Mouse (Mus musculus) cerebellum, adult 11 months (tissue): ENCODE measurements at regions not wholly inside any gene's neighbourhood (a gene's known extent, or its start where the extent isn't known, plus 50 kb on each side); places are given as distances from the start of the nearest gene placed in this dataset.
"Not testable (repeated sequence)": the region's sequence is repeated elsewhere in the genome, so short reads cannot be mapped to it uniquely, and the experiment has no call there.

Experiments used
- DNase-seq: peaks from one replicate; pipeline ENCODE4 v3.0.0; 2022

- DNase-seq, result no peak
Measured at GRCm38 (mm10) chr10:120726369-120726768, 172.5 kb downstream of the Msrb3 start.

GRCm38 (mm10) chr10:120721956-120722532 lies 176.9 kb downstream of the Msrb3 start:
- no peak for DNase-seq

- no peak for DNase-seq
Measured at GRCm38 (mm10) chr10:120720981-120721380, 177.9 kb downstream of the Msrb3 start.

GRCm38 (mm10) chr10:120720061-120720460 lies 178.8 kb downstream of the Msrb3 start:
- no peak for DNase-seq

- no peak for DNase-seq
Measured at GRCm38 (mm10) chr10:120717159-120717567, 181.7 kb downstream of the Msrb3 start.

- no peak for DNase-seq
Measured at GRCm38 (mm10) chr10:120716391-120716790, 182.5 kb downstream of the Msrb3 start.

GRCm38 (mm10) chr10:120707771-120708750 lies 190.8 kb downstream of the Msrb3 start:
- no peak for DNase-seq

- no peak for DNase-seq
Measured at GRCm38 (mm10) chr10:120706684-120707290, 192.1 kb downstream of the Msrb3 start.

GRCm38 (mm10) chr10:120701833-120702232 lies 197.1 kb downstream of the Msrb3 start:
- peak; percentile 42 for DNase-seq

GRCm38 (mm10) chr10:120697275-120697856 lies 201.5 kb downstream of the Msrb3 start:
- DNase-seq, result no peak

- no peak for DNase-seq
Measured at GRCm38 (mm10) chr10:120696481-120696880, 202.4 kb downstream of the Msrb3 start.

- no peak for DNase-seq
Measured at GRCm38 (mm10) chr10:120694472-120694871, 204.4 kb downstream of the Msrb3 start.

- DNase-seq, result no peak
Measured at GRCm38 (mm10) chr10:120691451-120691850, 207.4 kb downstream of the Msrb3 start.

GRCm38 (mm10) chr10:120686123-120686522 lies 209.9 kb upstream of the Hmga2 start:
- no peak for DNase-seq

GRCm38 (mm10) chr10:120682021-120682420 lies 205.8 kb upstream of the Hmga2 start:
- no peak for DNase-seq

- DNase-seq, result no peak
Measured at GRCm38 (mm10) chr10:120679982-120680381, 203.7 kb upstream of the Hmga2 start.

GRCm38 (mm10) chr10:120678277-120678676 lies 202.0 kb upstream of the Hmga2 start:
- DNase-seq, result no peak

GRCm38 (mm10) chr10:120675369-120675768 lies 199.1 kb upstream of the Hmga2 start:
- no peak for DNase-seq

GRCm38 (mm10) chr10:120674321-120675045 lies 198.2 kb upstream of the Hmga2 start:
- no peak for DNase-seq

- DNase-seq, result not testable (repeated sequence)
Measured at GRCm38 (mm10) chr10:120667678-120668031, 191.4 kb upstream of the Hmga2 start.

GRCm38 (mm10) chr10:120666985-120667677 lies 190.9 kb upstream of the Hmga2 start:
- DNase-seq, result peak; percentile 14
